Mouse (Mus musculus) kidney, embryonic 16.5 days (tissue): ENCODE results near the gene Inpp5k. TPM values are rescaled to one million over a fixed set of nuclear protein-coding genes. Genes with fewer than 3 reads are reported as not detected.
A peak's percentile ranks its signal among the peaks of the same experiment; 100 is the strongest.
"Not testable (repeated sequence)": the region's sequence is repeated elsewhere in the genome, so short reads cannot be mapped to it uniquely, and the experiment has no call there.

Experiments used
- ATAC-seq: fragments of 200-750 bp; cut with Nextera tagmentation; 2 replicates; pipeline ENCODE4 v1.8.0; 2017; ENCODE audit warnings: moderate TSS enrichment; ENCODE audit not compliant: low FRiP score, low TSS enrichment
- H3K27ac ChIP-seq: fragments of 300-500 bp; sonication (generic); 2 replicates; pipeline ENCODE4 v1.5.1; 2014; ENCODE audit warnings: low read length
- H3K27me3 ChIP-seq: fragments of 300-500 bp; sonication (generic); 2 replicates; pipeline ENCODE4 v1.6.1; 2014; ENCODE audit warnings: low read length, control low read depth, mixed read lengths; ENCODE audit not compliant: insufficient read depth
- H3K36me3 ChIP-seq: fragments of 300-500 bp; sonication (generic); 2 replicates; pipeline ENCODE4 v1.6.1; 2014; ENCODE audit warnings: low read length, control low read depth, mixed read lengths; ENCODE audit not compliant: insufficient read depth
- H3K4me1 ChIP-seq: fragments of 300-500 bp; sonication (generic); 2 replicates; pipeline ENCODE4 v1.6.1; 2014; ENCODE audit warnings: low read length, control low read depth, mixed read lengths; ENCODE audit not compliant: insufficient read depth
- H3K4me2 ChIP-seq: fragments of 300-500 bp; sonication (generic); replicated peaks from 2 replicates; pipeline ENCODE4 v1.6.1; 2014; ENCODE audit warnings: low read depth, low read length
- H3K4me3 ChIP-seq: fragments of 300-500 bp; sonication (generic); 2 replicates; pipeline ENCODE4 v1.5.1; 2014; ENCODE audit warnings: mild to moderate bottlenecking, low read length
- H3K9ac ChIP-seq: fragments of 300-500 bp; sonication (generic); replicated peaks from 2 replicates; pipeline ENCODE4 v1.6.1; 2014; ENCODE audit warnings: low read length
- H3K9me3 ChIP-seq: fragments of 300-500 bp; sonication (generic); 2 replicates; pipeline ENCODE4 v1.6.1; 2016; ENCODE audit warnings: low read length, control low read depth
- WGBS: fragments of 180-500 bp; shearing (Covaris S2); extraction: QIAGEN DNeasy Blood & Tissue Kit; methylation state at CpG from one replicate; pipeline ENCODE4 v1.1.7; 2014; 5-methylcytosine and 5-hydroxymethylcytosine counted together
- polyA plus RNA-seq: library from polyadenylated mRNA; unstranded; fragments of >200 nt; fragmentation: Nextera tagmentation; extraction: Ambion mirVana; gene quantifications from 2 replicates; pipeline ENCODE4 v1.2.1, GENCODE M21; 2015

Gene Inpp5k
- polyA plus RNA-seq, 1 experiment from 2014 or later, result 33.2 TPM

DNA sequence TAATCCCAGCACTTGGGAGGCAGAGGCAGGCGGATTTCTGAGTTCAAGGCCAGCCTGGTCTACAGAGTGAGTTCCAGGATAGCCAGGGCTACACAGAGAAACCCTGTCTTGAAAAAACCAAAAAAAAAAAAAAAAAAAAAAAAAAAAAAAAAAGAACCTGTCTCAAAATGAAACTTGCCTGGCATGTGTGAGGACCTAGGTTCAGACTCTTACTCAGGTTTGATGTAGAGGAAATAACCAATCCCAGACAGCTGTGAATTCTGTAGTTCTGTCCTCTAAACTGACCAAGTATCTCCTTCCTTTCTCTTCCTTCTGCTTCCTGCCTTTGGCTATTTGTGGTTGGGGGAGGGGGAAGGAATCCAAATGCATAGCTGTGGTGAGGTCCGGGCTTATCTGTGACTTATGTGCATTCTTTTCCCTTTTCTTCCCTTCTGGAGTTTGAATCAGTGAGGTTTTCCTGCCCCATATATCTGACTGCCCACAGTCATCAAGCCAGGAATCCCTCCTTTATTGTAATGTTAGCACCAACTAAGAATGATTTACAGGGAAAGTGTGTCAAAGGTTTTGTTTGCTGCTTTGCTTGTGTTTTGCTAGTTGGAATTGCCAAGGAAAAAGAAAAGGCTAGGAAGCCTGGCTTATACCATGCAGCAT, 56.7 kb downstream of the Inpp5k start:
- Histone ChIP-seq H3K4me2 (0 out of 2 replicates have a peak overlapping the region, but pooled peaks have one; percentile 2), H3K36me3 (peaks cover 32% of the 10 kb centered on the region), H3K4me1 (peaks cover 8% of the 10 kb centered on the region; the same call in 1 of the 2 replicates), H3K27ac (peak overlapping the region; percentile 61; the same call in 1 of the 2 replicates), H3K9me3 (no peaks in the 10 kb centered on the region), H3K27me3 (no peaks in the 10 kb centered on the region), H3K9ac (no peak overlapping the region), H3K4me3 (no peak overlapping the region)
- 0 out of 2 replicates have a peak, but pooled peaks have one; percentile 23 for ATAC-seq
- WGBS, result 58% methylated on average over 2 of the region's 2 CpGs

DNA sequence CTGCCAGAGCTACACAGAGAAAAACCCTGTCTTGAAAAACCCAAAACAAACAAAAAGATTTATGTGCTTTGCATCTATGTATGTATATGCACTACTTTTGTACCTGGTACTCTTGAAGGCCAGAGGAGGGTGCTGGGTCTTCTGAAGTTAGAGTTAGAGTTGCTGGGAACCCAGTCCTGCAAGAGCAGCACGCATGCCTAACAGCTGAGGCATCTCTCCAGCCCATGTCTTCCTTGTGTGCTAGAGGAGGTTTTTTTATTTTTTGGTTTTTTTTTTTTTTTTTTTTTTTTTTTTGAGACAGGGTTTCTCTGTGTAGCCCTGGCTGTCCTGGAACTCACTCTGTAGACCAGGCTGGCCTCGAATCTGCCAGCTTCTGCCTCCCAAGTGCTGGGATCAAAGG, 57.3 kb downstream of the Inpp5k start:
- Histone ChIP-seq H3K4me2 (0 out of 2 replicates have a peak overlapping the region, but pooled peaks have one; percentile 2), H3K27me3 (no peaks in the 10 kb centered on the region), H3K27ac (peak overlapping the region; percentile 61; the same call in 1 of the 2 replicates), H3K36me3 (peaks cover 34% of the 10 kb centered on the region), H3K4me1 (peaks cover 8% of the 10 kb centered on the region; the same call in 1 of the 2 replicates), H3K4me3 (no peak overlapping the region), H3K9me3 (no peaks in the 10 kb centered on the region), H3K9ac (no peak overlapping the region)
- 76% methylated on average over 2 of the region's 2 CpGs for WGBS
- no peak for ATAC-seq

DNA sequence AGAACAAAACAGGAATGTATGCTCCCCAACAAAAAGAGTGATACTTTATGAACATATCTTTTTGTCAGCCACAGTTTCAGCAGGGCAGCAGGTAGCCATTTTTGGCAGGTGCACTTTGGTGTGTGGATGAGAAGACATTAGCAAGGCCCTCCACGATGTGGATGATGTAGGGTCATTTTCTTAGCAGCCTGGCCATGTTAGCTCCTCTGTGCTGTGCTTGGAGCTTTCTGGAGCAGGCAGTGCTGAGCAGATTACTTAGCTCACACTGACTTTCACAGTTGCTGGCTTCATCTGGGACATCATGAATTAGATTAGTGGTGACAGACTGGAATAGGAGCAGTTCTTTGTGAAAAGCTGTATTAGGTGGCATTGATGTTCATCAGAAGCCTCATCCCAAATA, 59.2 kb downstream of the Inpp5k start:
- Histone ChIP-seq H3K4me1 (peaks cover 8% of the 10 kb centered on the region; the same call in 1 of the 2 replicates), H3K4me2 (no peak overlapping the region), H3K27me3 (no peaks in the 10 kb centered on the region), H3K27ac (no peak overlapping the region), H3K9me3 (no peaks in the 10 kb centered on the region), H3K4me3 (no peak overlapping the region), H3K9ac (no peak overlapping the region), H3K36me3 (peaks cover 41% of the 10 kb centered on the region)
- ATAC-seq, result no peak
- 83% methylated on average over 1 of the region's 1 CpGs for WGBS

DNA sequence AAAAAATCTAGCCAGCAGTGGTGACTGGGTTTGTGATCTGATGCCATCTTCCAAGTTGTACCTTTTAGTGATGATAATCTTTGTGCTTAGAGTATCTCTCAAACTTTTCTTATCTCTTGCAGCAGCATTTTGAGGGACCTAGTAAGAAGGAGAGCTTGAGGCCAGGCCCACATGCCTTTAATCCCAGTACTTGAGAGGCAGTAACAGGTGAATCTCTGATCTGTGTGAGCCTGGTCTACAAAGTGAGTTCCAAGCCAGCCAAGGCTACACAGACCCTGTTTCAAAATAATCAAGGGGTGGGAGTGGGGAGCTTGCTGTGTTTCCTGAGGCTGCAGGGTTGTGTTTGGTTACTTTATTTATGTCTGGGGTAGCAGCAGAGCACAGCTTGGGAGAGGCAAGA, 60.3 kb downstream of the Inpp5k start:
- H3K36me3 ChIP-seq, result peaks cover 39% of the 10 kb centered on the region
- peaks cover 8% of the 10 kb centered on the region; the same call in 1 of the 2 replicates for H3K4me1 ChIP-seq
- H3K4me2 ChIP-seq, result no peak overlapping the region
- H3K9ac ChIP-seq, result no peak overlapping the region
- H3K9me3 ChIP-seq, result no peaks in the 10 kb centered on the region
- no peaks in the 10 kb centered on the region for H3K27me3 ChIP-seq
- H3K27ac ChIP-seq, result no peak overlapping the region
- H3K4me3 ChIP-seq, result no peak overlapping the region
- ATAC-seq, result no peak

DNA sequence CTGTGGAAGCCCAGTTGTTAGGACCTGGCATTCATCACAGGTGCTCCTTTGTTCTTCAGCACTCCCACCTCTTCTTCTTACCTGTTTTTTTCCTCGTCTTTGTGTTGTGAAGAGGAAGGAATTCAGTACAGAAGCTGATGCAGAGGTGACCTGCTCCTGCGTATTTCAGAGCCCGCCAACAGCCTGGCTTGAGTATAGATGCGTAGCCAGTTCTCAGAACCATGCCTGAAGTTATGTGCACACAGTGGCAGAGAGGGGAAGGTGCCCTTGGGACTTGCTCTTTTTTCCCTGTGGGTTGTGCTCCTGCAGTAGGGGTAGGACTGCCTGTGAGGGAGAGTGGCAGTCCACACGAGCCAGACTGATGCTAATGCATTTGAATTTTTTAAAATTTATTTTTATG, 62.8 kb downstream of the Inpp5k start:
- ATAC-seq, result no peak
- no peak overlapping the region for H3K9ac ChIP-seq
- H3K27me3 ChIP-seq, result no peaks in the 10 kb centered on the region
- H3K4me2 ChIP-seq, result no peak overlapping the region
- H3K4me3 ChIP-seq, result no peak overlapping the region
- peaks cover 58% of the 10 kb centered on the region for H3K36me3 ChIP-seq
- H3K4me1 ChIP-seq, result no peaks in the 10 kb centered on the region
- no peak overlapping the region for H3K27ac ChIP-seq
- WGBS, result 90% methylated on average over 5 of the region's 5 CpGs
- no peaks in the 10 kb centered on the region for H3K9me3 ChIP-seq

DNA sequence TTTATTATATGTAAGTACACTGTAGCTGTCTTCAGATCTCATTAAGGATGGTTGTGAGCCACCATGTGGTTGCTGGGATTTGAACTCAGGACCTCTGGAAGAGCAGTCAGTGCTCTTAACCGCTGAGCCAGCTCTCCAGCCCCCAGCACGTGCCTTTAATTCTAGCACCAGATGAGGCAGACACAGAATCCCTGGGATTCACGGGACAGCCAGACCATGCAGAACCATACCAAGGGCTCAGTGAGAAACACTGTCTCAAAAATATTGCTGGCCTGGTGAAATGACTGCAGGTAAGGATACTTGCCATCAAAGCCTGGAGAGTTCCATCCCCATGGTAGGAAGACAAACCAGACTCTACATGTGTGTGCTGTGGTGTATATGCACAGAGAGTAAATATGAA, 66.7 kb downstream of the Inpp5k start:
- peaks cover 67% of the 10 kb centered on the region for H3K36me3 ChIP-seq
- WGBS, result 92% methylated on average over 3 of the region's 3 CpGs

More for the DNA sequence above, 66.7 kb downstream of the Inpp5k start:
- not testable (repeated sequence) for ATAC-seq, H3K4me2 ChIP-seq, H3K4me3 ChIP-seq, H3K27ac ChIP-seq, H3K4me1 ChIP-seq, H3K9ac ChIP-seq, H3K9me3 ChIP-seq, H3K27me3 ChIP-seq

Other genes starting within 250 kb of the Inpp5k start
- 121 and 127 TPM in 2 replicates for gene Serpinf1, start 208.3 kb upstream of the Inpp5k start, polyA plus RNA-seq
- 57.8 and 60.2 TPM in 2 replicates for gene Serpinf2, start 191.4 kb upstream of the Inpp5k start, polyA plus RNA-seq
- gene Wdr81, start 176.3 kb upstream of the Inpp5k start, polyA plus RNA-seq, result 7.2 and 7.3 TPM in 2 replicates
- gene Tlcd2, start 169.3 kb upstream of the Inpp5k start, polyA plus RNA-seq, result 26.8 and 27.1 TPM in 2 replicates
- gene Prpf8, start 144.2 kb upstream of the Inpp5k start, polyA plus RNA-seq, result 64.0 and 66.2 TPM in 2 replicates
- 1.7 and 2.0 TPM in 2 replicates for gene Rilp, start 120.9 kb upstream of the Inpp5k start, polyA plus RNA-seq
- 19.2 and 19.5 TPM in 2 replicates for gene Scarf1, start 117.4 kb upstream of the Inpp5k start, polyA plus RNA-seq
- 9.4 and 9.7 TPM in 2 replicates for gene Slc43a2, start 99.3 kb upstream of the Inpp5k start, polyA plus RNA-seq
- 70.4 and 72.1 TPM in 2 replicates for gene Pitpna, start 42.9 kb upstream of the Inpp5k start, polyA plus RNA-seq
- 83.0 and 85.9 TPM in 2 replicates for gene Myo1c, start 19.5 kb downstream of the Inpp5k start, polyA plus RNA-seq
- 133 and 136 TPM in 2 replicates for gene Crk, start 48.3 kb downstream of the Inpp5k start, polyA plus RNA-seq
- gene Ywhae, start 101.9 kb downstream of the Inpp5k start, polyA plus RNA-seq, result 853 and 940 TPM in 2 replicates
- gene Doc2b, start 165.1 kb downstream of the Inpp5k start, polyA plus RNA-seq, result 0.54 and 0.86 TPM in 2 replicates